Mouse (Mus musculus): ENCODE data around the gene Hdac4. TPM values are rescaled to one million over a fixed set of nuclear protein-coding genes. Genes with fewer than 3 reads are reported as not detected.

The Hdac4 gene
- total RNA-seq, 2 experiments from 2014 or later: 78.6 to 81.6 TPM

DNA sequence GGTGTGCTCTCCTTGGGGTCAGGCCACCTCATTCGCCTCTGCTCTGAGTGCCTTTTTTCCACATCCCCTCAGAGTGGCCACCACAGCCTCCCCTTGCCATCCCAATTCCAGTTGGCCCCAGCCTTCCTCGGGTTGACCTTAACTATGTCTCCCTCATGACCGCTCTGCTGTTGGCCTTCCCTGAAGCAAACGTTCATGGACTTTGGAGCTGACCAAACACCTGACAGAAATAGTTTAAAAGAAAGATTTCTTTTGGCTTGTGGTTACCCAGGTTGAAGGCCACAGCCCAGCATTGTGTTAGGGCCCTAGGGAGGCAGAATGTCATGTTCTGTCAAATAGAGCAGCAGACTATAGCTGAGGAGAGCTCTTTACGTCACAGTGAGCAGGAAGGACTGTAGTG, 301.2 kb downstream of the Hdac4 start:
- DNase-seq: no peak
- intact Hi-C loops (cut with DNase I): no loop called here

DNA sequence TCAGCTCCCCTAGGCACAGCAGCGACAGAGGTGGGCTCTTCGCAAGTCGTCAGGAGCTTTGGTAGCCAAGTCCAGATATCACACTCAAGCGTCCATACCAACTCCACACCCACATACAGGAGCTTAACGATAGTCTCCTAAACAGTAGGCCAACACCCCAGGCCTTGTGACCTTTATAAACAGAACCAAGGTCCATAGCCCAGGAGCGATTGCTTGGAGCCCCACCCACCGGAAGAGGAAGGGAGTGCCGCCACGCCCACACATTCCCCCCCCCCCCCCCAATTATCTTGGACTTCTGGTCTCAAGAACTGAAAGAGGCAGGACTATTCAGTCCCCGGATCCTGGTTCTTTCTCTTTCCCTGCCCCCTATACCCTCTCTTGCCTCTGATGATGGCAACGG, 301.9 kb downstream of the Hdac4 start:
- intact Hi-C loops (cut with DNase I): no loop called here
- no peak for DNase-seq

DNA sequence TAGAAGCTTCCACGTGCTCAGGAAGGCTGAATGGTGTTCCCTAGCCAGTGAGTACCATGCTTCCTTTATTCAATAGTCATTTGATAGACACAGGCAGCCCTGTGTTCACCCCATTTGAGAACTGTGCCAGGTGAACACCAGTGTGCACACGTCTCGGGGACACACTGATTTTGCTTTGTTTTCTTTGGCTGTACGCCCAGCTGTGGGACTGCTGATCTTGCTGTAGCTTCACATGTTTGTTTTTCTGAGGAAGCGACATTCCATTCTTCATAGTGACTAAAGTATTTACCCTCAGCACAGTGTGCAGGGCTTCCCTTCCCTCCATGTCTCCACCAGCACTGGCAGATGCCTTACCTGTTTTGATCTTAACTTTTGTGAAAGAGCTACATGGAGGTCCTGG, 312.4 kb downstream of the Hdac4 start:
- DNase-seq: no peak
- intact Hi-C loops (cut with DNase I): no loop called here

DNA sequence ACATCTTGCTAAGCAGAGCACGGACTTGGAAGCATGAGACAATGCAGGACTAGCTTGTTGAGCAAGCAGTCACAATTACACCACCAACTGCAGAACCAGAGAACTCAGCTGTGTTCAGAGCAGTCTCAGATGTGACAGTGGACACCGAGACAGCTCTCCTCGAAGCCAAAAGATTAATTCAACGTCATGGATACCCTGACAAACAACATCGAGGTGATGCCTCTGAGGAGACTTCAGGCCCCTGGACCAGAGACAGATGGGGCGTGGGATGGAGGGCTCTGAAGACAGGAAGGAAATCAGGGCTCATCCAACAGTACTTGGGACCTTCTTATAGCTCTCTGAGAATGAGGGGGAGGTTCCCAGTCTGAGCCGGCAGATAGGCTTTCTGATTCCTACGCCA, 314.6 kb downstream of the Hdac4 start:
- intact Hi-C loops (cut with DNase I): no loop called here

DNA sequence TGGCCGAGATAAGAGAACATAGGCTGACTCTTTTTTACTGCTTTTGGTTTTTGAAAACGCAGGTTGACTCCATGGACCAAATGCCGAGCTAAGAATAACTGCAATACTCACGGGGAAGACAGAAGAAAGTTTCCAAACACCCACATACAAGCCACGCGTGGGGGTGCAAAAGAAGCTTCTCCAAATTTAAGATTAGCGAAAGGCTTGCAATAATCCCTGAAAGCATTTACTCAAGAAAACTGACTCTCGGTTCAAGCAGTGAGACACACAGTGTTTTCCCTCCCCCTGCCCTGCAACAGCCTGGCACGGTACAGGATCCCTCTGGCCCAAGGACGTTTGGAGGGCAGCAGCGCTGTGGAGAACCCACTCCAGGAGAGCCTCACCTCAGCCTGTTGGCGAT, 315.3 kb downstream of the Hdac4 start:
- no peak for DNase-seq
- intact Hi-C loops (cut with DNase I): no loop called here

More for the DNA sequence above, 314.6 kb downstream of the Hdac4 start:
- no peak for DNase-seq
